Mouse (Mus musculus): Measurements from ENCODE around the gene Tmem104. TPM values are rescaled to one million over a fixed set of nuclear protein-coding genes. Genes with fewer than 3 reads are reported as not detected.
A peak's percentile ranks its signal among the peaks of the same experiment; 100 is the strongest.

The Tmem104 gene
- polyA plus RNA-seq, 1 experiment, result 6.6 TPM

- TF ChIP-seq FOSL1 (IDR thresholded peaks at IDR 0.05; ENCODE audit: insufficient read depth, low read length, poor library complexity, severe bottlenecking) (no peak), MYOD1 (IDR thresholded peaks at IDR 0.05; ENCODE audit: control insufficient read depth, insufficient read length, low read depth) (no peak), USF1 (IDR thresholded peaks at IDR 0.05; ENCODE audit: low read depth) (no peak), CTCF (IDR thresholded peaks at IDR 0.05; ENCODE audit: control insufficient read depth, insufficient read depth, insufficient read length) (no peak), MAX (IDR thresholded peaks at IDR 0.05) (no peak), CEBPB (IDR thresholded peaks at IDR 0.05; ENCODE audit: low read depth) (no peak), MYOG (IDR thresholded peaks at IDR 0.05; ENCODE audit: control insufficient read depth, extremely low read depth, insufficient read length) (no peak)
- Histone ChIP-seq H3ac (ENCODE audit: control insufficient read depth, insufficient read length, low read depth) (no peak overlapping the region), H3K79me3 (ENCODE audit: low read depth) (no peaks in the 10 kb centered on the region), H3K27me3 (ENCODE audit: control insufficient read depth, insufficient read depth, insufficient read length) (peaks cover 25% of the 10 kb centered on the region), H3K79me2 (ENCODE audit: control insufficient read depth, insufficient read depth) (no peaks in the 10 kb centered on the region), H3K4me3 (ENCODE audit: insufficient read depth, poor library complexity, severe bottlenecking) (no peak overlapping the region), H3K36me3 (ENCODE audit: control insufficient read depth, insufficient read depth) (no peaks in the 10 kb centered on the region)
Observed at GRCm38 (mm10) chr11:115151755-115152429, 35.4 kb upstream of the Tmem104 start.

- no peak for TF ChIP-seq USF1 (IDR thresholded peaks at IDR 0.05; ENCODE audit: low read depth)
- TF ChIP-seq MAX (IDR thresholded peaks at IDR 0.05), result no peak
- TF ChIP-seq MYOD1 (IDR thresholded peaks at IDR 0.05; ENCODE audit: control insufficient read depth, insufficient read length, low read depth), result no peak
- TF ChIP-seq FOSL1 (IDR thresholded peaks at IDR 0.05; ENCODE audit: insufficient read depth, low read length, poor library complexity, severe bottlenecking), result no peak
- no peak for TF ChIP-seq CTCF (IDR thresholded peaks at IDR 0.05; ENCODE audit: control insufficient read depth, insufficient read depth, insufficient read length)
- no peak for TF ChIP-seq CEBPB (IDR thresholded peaks at IDR 0.05; ENCODE audit: low read depth)
- no peak for TF ChIP-seq MYOG (IDR thresholded peaks at IDR 0.05; ENCODE audit: control insufficient read depth, extremely low read depth, insufficient read length)
- no peak overlapping the region for H3ac ChIP-seq (ENCODE audit: control insufficient read depth, insufficient read length, low read depth)
- no peaks in the 10 kb centered on the region for H3K79me2 ChIP-seq (ENCODE audit: control insufficient read depth, insufficient read depth)
- no peaks in the 10 kb centered on the region for H3K36me3 ChIP-seq (ENCODE audit: control insufficient read depth, insufficient read depth)
- H3K79me3 ChIP-seq (ENCODE audit: low read depth), result no peaks in the 10 kb centered on the region
- H3K4me3 ChIP-seq (ENCODE audit: insufficient read depth, poor library complexity, severe bottlenecking), result no peak overlapping the region
- peaks cover 20% of the 10 kb centered on the region for H3K27me3 ChIP-seq (ENCODE audit: control insufficient read depth, insufficient read depth, insufficient read length)
Observed at GRCm38 (mm10) chr11:115153088-115153487, 34.2 kb upstream of the Tmem104 start.

- Histone ChIP-seq H3K4me3 (ENCODE audit: insufficient read depth, poor library complexity, severe bottlenecking) (no peak overlapping the region), H3K27me3 (ENCODE audit: control insufficient read depth, insufficient read depth, insufficient read length) (peaks cover 17% of the 10 kb centered on the region), H3K36me3 (ENCODE audit: control insufficient read depth, insufficient read depth) (no peaks in the 10 kb centered on the region), H3K79me3 (ENCODE audit: low read depth) (no peaks in the 10 kb centered on the region), H3ac (ENCODE audit: control insufficient read depth, insufficient read length, low read depth) (no peak overlapping the region), H3K79me2 (ENCODE audit: control insufficient read depth, insufficient read depth) (no peaks in the 10 kb centered on the region)
- TF ChIP-seq MAX (IDR thresholded peaks at IDR 0.05) (no peak), CTCF (IDR thresholded peaks at IDR 0.05; ENCODE audit: control insufficient read depth, insufficient read depth, insufficient read length) (peak; percentile 80)
Observed at GRCm38 (mm10) chr11:115153699-115154292, 33.5 kb upstream of the Tmem104 start.

- H3K79me2 ChIP-seq (ENCODE audit: control insufficient read depth, insufficient read depth), result no peaks in the 10 kb centered on the region
- H3K27me3 ChIP-seq (ENCODE audit: control insufficient read depth, insufficient read depth, insufficient read length), result peaks cover 17% of the 10 kb centered on the region
- no peak overlapping the region for H3ac ChIP-seq (ENCODE audit: control insufficient read depth, insufficient read length, low read depth)
- TF ChIP-seq FOSL1 (IDR thresholded peaks at IDR 0.05; ENCODE audit: insufficient read depth, low read length, poor library complexity, severe bottlenecking) (no peak), MAX (IDR thresholded peaks at IDR 0.05) (no peak), CEBPB (IDR thresholded peaks at IDR 0.05; ENCODE audit: low read depth) (no peak), MYOD1 (IDR thresholded peaks at IDR 0.05; ENCODE audit: control insufficient read depth, insufficient read length, low read depth) (no peak), MYOG (IDR thresholded peaks at IDR 0.05; ENCODE audit: control insufficient read depth, extremely low read depth, insufficient read length) (no peak), USF1 (IDR thresholded peaks at IDR 0.05; ENCODE audit: low read depth) (no peak), CTCF (IDR thresholded peaks at IDR 0.05; ENCODE audit: control insufficient read depth, insufficient read depth, insufficient read length) (no peak)
- no peaks in the 10 kb centered on the region for H3K36me3 ChIP-seq (ENCODE audit: control insufficient read depth, insufficient read depth)
- no peaks in the 10 kb centered on the region for H3K79me3 ChIP-seq (ENCODE audit: low read depth)
- no peak overlapping the region for H3K4me3 ChIP-seq (ENCODE audit: insufficient read depth, poor library complexity, severe bottlenecking)
Observed at GRCm38 (mm10) chr11:115155053-115155634, 32.1 kb upstream of the Tmem104 start.

DNA sequence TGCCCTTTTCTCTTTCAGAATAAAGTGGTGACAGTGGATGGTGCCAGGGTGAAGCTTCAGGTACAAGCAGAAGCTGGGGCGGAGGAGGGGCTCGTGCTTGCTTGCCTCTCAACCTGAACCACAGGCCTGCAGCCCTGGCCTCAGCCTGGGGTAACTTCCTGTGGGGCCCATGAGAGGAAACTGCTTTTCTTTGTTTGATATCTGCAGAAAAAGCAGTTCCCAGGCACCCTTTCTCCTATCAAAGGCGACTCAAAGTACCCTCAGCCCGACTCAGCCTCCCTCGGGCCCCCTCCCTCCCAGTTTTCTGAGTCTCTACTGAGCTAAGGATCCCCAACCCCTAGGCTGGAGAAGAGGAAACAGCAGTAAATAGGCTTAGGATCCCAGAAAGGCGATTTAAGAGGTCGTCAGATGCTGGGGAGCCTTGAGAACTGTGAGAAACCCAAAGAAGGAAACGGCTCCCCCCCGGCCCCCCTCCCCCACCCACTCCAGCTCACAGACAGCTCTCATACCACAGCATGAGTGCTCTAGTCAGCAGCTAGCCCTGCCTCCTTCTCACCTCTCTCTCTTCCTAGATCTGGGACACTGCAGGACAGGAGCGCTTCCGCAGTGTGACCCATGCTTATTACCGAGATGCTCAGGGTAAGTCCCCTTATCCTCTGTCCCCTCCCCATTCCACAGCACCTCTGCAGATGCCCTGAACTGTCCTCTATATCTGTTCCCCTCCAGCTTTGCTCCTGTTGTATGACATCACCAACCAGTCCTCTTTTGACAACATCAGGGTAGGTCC, 29.2 kb upstream of the Tmem104 start:
- no peak overlapping the region for H3ac ChIP-seq (ENCODE audit: control insufficient read depth, insufficient read length, low read depth)
- no peaks in the 10 kb centered on the region for H3K79me2 ChIP-seq (ENCODE audit: control insufficient read depth, insufficient read depth)
- no peaks in the 10 kb centered on the region for H3K36me3 ChIP-seq (ENCODE audit: control insufficient read depth, insufficient read depth)
- no peaks in the 10 kb centered on the region for H3K79me3 ChIP-seq (ENCODE audit: low read depth)
- peaks cover 17% of the 10 kb centered on the region for H3K27me3 ChIP-seq (ENCODE audit: control insufficient read depth, insufficient read depth, insufficient read length)
- no peak overlapping the region for H3K4me3 ChIP-seq (ENCODE audit: insufficient read depth, poor library complexity, severe bottlenecking)
- TF ChIP-seq FOSL1 (IDR thresholded peaks at IDR 0.05; ENCODE audit: insufficient read depth, low read length, poor library complexity, severe bottlenecking) (no peak), MYOG (IDR thresholded peaks at IDR 0.05; ENCODE audit: control insufficient read depth, extremely low read depth, insufficient read length) (no peak), CEBPB (IDR thresholded peaks at IDR 0.05; ENCODE audit: low read depth) (no peak), MYOD1 (IDR thresholded peaks at IDR 0.05; ENCODE audit: control insufficient read depth, insufficient read length, low read depth) (no peak), MAX (IDR thresholded peaks at IDR 0.05) (no peak), USF1 (IDR thresholded peaks at IDR 0.05; ENCODE audit: low read depth) (no peak), CTCF (IDR thresholded peaks at IDR 0.05; ENCODE audit: control insufficient read depth, insufficient read depth, insufficient read length) (no peak)

Data from C2C12 (cell line).